Mouse (Mus musculus) adipocyte (in vitro differentiated cells): Measurements from ENCODE around the gene Kif16b.

Source experiments
- DNase-seq: peaks from one replicate; pipeline ENCODE4 v3.0.0-alpha.2; 2016; ENCODE audit warnings: low spot score

Kif16b gene

GRCm38 (mm10) chr2:142732370-142732769 is 169.0 kb downstream of the Kif16b start:
- peak; percentile 57 for DNase-seq

- peak; percentile 95 for DNase-seq
Observed at GRCm38 (mm10) chr2:142731778-142732092, 169.6 kb downstream of the Kif16b start.

GRCm38 (mm10) chr2:142731016-142731777 is 170.1 kb downstream of the Kif16b start:
- no peak for DNase-seq

- no peak for DNase-seq
Observed at GRCm38 (mm10) chr2:142724215-142725001, 176.9 kb downstream of the Kif16b start.

- DNase-seq = no peak
Observed at GRCm38 (mm10) chr2:142720174-142720573, 181.2 kb downstream of the Kif16b start.

GRCm38 (mm10) chr2:142718998-142719397 is 182.3 kb downstream of the Kif16b start:
- no peak for DNase-seq

GRCm38 (mm10) chr2:142717591-142717990 is 183.7 kb downstream of the Kif16b start:
- no peak for DNase-seq

- DNase-seq = no peak
Observed at GRCm38 (mm10) chr2:142715912-142716260, 185.4 kb downstream of the Kif16b start.

GRCm38 (mm10) chr2:142715186-142715911 is 186.0 kb downstream of the Kif16b start:
- no peak for DNase-seq

- no peak for DNase-seq
Observed at GRCm38 (mm10) chr2:142712727-142713126, 188.6 kb downstream of the Kif16b start.

- no peak for DNase-seq
Observed at GRCm38 (mm10) chr2:142709326-142709725, 192.0 kb downstream of the Kif16b start.

- peak; percentile 76 for DNase-seq
Observed at GRCm38 (mm10) chr2:142700689-142701088, 200.6 kb downstream of the Kif16b start.

- peak; percentile 39 for DNase-seq
Observed at GRCm38 (mm10) chr2:142698650-142699049, 202.7 kb downstream of the Kif16b start.

GRCm38 (mm10) chr2:142694936-142695331 is 206.4 kb downstream of the Kif16b start:
- DNase-seq = no peak

GRCm38 (mm10) chr2:142694019-142694935 is 207.1 kb downstream of the Kif16b start:
- no peak for DNase-seq

GRCm38 (mm10) chr2:142693461-142693860 is 207.9 kb downstream of the Kif16b start:
- DNase-seq = peak; percentile 78

- no peak for DNase-seq
Observed at GRCm38 (mm10) chr2:142689496-142689895, 211.8 kb downstream of the Kif16b start.

GRCm38 (mm10) chr2:142687936-142688514 is 213.3 kb downstream of the Kif16b start:
- no peak for DNase-seq

GRCm38 (mm10) chr2:142682965-142683709 is 218.2 kb downstream of the Kif16b start:
- no peak for DNase-seq

- no peak for DNase-seq
Observed at GRCm38 (mm10) chr2:142668426-142668825, 232.9 kb downstream of the Kif16b start.

- peak; percentile 36 for DNase-seq
Observed at GRCm38 (mm10) chr2:142651591-142651990, 249.7 kb downstream of the Kif16b start.
